Mouse (Mus musculus) embryonic facial prominence, embryonic 11.5 days (tissue): ENCODE measurements around the gene Hba-x. TPM values are rescaled to one million over a fixed set of nuclear protein-coding genes. Genes with fewer than 3 reads are reported as not detected.
A peak's percentile ranks its signal among the peaks of the same experiment; 100 is the strongest.

Experiments used
- ATAC-seq: fragments of 200-750 bp; cut with Nextera tagmentation; replicated peaks from 2 replicates; pipeline ENCODE4 v1.8.0; 2017; ENCODE audit warnings: low read depth; ENCODE audit not compliant: insufficient number of reproducible peaks, low FRiP score, low TSS enrichment
- DNase-seq: peaks from one replicate; pipeline ENCODE4 v3.0.0-alpha.2; 2015; ENCODE audit warnings: low spot score
- H3K27ac ChIP-seq: fragments of 300-500 bp; sonication (generic); replicated peaks from 2 replicates; pipeline ENCODE4 v1.5.1; 2014; ENCODE audit warnings: mild to moderate bottlenecking, low read depth, low read length, control low read depth
- H3K27me3 ChIP-seq: fragments of 300-500 bp; sonication (generic); 2 replicates; pipeline ENCODE4 v1.6.1; 2014; ENCODE audit warnings: mild to moderate bottlenecking, low read length, moderate library complexity, mixed read lengths; ENCODE audit not compliant: control insufficient read depth, insufficient read depth
- H3K36me3 ChIP-seq: fragments of 300-500 bp; sonication (generic); replicated peaks from 2 replicates; pipeline ENCODE4 v1.6.1; 2014; ENCODE audit warnings: low read depth, mild to moderate bottlenecking, low read length, moderate library complexity, mixed read lengths; ENCODE audit not compliant: control insufficient read depth, insufficient read depth
- H3K4me1 ChIP-seq: fragments of 300-500 bp; sonication (generic); 2 replicates; pipeline ENCODE4 v1.6.1; 2014; ENCODE audit warnings: low read length, mixed read lengths; ENCODE audit not compliant: control insufficient read depth, insufficient read depth
- H3K4me2 ChIP-seq: fragments of 300-500 bp; sonication (generic); 2 replicates; pipeline ENCODE4 v1.6.1; 2014; ENCODE audit warnings: low read depth, mild to moderate bottlenecking, control low read depth, low read length, moderate library complexity
- H3K4me3 ChIP-seq: fragments of 300-500 bp; sonication (generic); 2 replicates; pipeline ENCODE4 v1.5.1; 2014; ENCODE audit warnings: low read depth, low read length, control low read depth
- H3K9ac ChIP-seq: fragments of 300-500 bp; sonication (generic); replicated peaks from 2 replicates; pipeline ENCODE4 v1.6.1; 2014; ENCODE audit warnings: mild to moderate bottlenecking, control low read depth, low read length
- H3K9me3 ChIP-seq: fragments of 300-500 bp; sonication (generic); replicated peaks from 2 replicates; pipeline ENCODE4 v1.6.1; 2016; ENCODE audit warnings: mild to moderate bottlenecking, low read length, inconsistent platforms, mixed read lengths; ENCODE audit not compliant: control insufficient read depth
- WGBS: fragments of 180-500 bp; shearing (Covaris S2); extraction: QIAGEN DNeasy Blood & Tissue Kit; methylation state at CpG from one replicate; pipeline ENCODE4 v1.1.7; 2014; 5-methylcytosine and 5-hydroxymethylcytosine counted together
- polyA plus RNA-seq: library from polyadenylated mRNA; unstranded; fragments of >200 nt; fragmentation: Nextera tagmentation; extraction: Ambion mirVana; gene quantifications from 2 replicates; pipeline ENCODE4 v1.2.1, GENCODE M21; 2014

The Hba-x gene
- polyA plus RNA-seq, 1 experiment from 2014 or later, result 2,193 TPM

GRCm38 (mm10) chr11:32243205-32243955, 32.8 kb upstream of the Hba-x start:
- Histone ChIP-seq H3K9me3 (no peaks in the 10 kb centered on the region), H3K4me2 (no peak overlapping the region), H3K36me3 (no peaks in the 10 kb centered on the region; the same call in 1 of the 2 replicates), H3K27ac (no peak overlapping the region), H3K4me1 (no peaks in the 10 kb centered on the region), H3K27me3 (no peaks in the 10 kb centered on the region), H3K9ac (no peak overlapping the region), H3K4me3 (no peak overlapping the region)
- DNase-seq, result no peak
- ATAC-seq, result no peak
- 46% methylated on average over 7 of the region's 7 CpGs for WGBS

GRCm38 (mm10) chr11:32244064-32244463, 32.1 kb upstream of the Hba-x start:
- 67% methylated on average over 3 of the region's 3 CpGs for WGBS
- no peaks in the 10 kb centered on the region for H3K9me3 ChIP-seq
- H3K27ac ChIP-seq, result no peak overlapping the region
- H3K4me3 ChIP-seq, result no peak overlapping the region
- no peak overlapping the region for H3K9ac ChIP-seq
- no peak for DNase-seq
- H3K4me2 ChIP-seq, result no peak overlapping the region
- H3K27me3 ChIP-seq, result no peaks in the 10 kb centered on the region
- ATAC-seq, result no peak
- H3K36me3 ChIP-seq, result no peaks in the 10 kb centered on the region; the same call in 1 of the 2 replicates
- H3K4me1 ChIP-seq, result no peaks in the 10 kb centered on the region

GRCm38 (mm10) chr11:32244617-32245016, 31.6 kb upstream of the Hba-x start:
- Histone ChIP-seq H3K27me3 (no peaks in the 10 kb centered on the region), H3K4me1 (no peaks in the 10 kb centered on the region), H3K9me3 (no peaks in the 10 kb centered on the region), H3K4me3 (no peak overlapping the region), H3K27ac (no peak overlapping the region), H3K36me3 (no peaks in the 10 kb centered on the region; the same call in 1 of the 2 replicates), H3K9ac (no peak overlapping the region), H3K4me2 (no peak overlapping the region)
- WGBS, result 88% methylated on average over 1 of the region's 1 CpGs
- DNase-seq (no peak), ATAC-seq (no peak)

GRCm38 (mm10) chr11:32245614-32246013, 30.6 kb upstream of the Hba-x start:
- ATAC-seq (no peak), DNase-seq (no peak)
- no peak overlapping the region for H3K4me3 ChIP-seq
- no peaks in the 10 kb centered on the region for H3K9me3 ChIP-seq
- WGBS, result 92% methylated on average over 6 of the region's 6 CpGs
- no peaks in the 10 kb centered on the region for H3K4me1 ChIP-seq
- H3K27ac ChIP-seq, result no peak overlapping the region
- H3K27me3 ChIP-seq, result no peaks in the 10 kb centered on the region
- no peaks in the 10 kb centered on the region; the same call in none of the 2 replicates for H3K36me3 ChIP-seq
- no peak overlapping the region for H3K4me2 ChIP-seq
- no peak overlapping the region for H3K9ac ChIP-seq

- H3K36me3 ChIP-seq, result no peaks in the 10 kb centered on the region; the same call in none of the 2 replicates
- no peaks in the 10 kb centered on the region for H3K9me3 ChIP-seq
- ATAC-seq (no peak), DNase-seq (no peak)
- H3K4me1 ChIP-seq, result no peaks in the 10 kb centered on the region
- no peak overlapping the region for H3K9ac ChIP-seq
- no peak overlapping the region for H3K27ac ChIP-seq
- H3K4me2 ChIP-seq, result no peak overlapping the region
- H3K4me3 ChIP-seq, result no peak overlapping the region
- H3K27me3 ChIP-seq, result no peaks in the 10 kb centered on the region
Observed at GRCm38 (mm10) chr11:32247068-32247467, 29.1 kb upstream of the Hba-x start.

- Histone ChIP-seq H3K9ac (no peak overlapping the region), H3K27ac (no peak overlapping the region), H3K27me3 (no peaks in the 10 kb centered on the region), H3K4me2 (no peak overlapping the region), H3K4me3 (no peak overlapping the region), H3K4me1 (no peaks in the 10 kb centered on the region), H3K9me3 (no peaks in the 10 kb centered on the region), H3K36me3 (no peaks in the 10 kb centered on the region; the same call in none of the 2 replicates)
- ATAC-seq (no peak), DNase-seq (no peak)
- WGBS, result 81% methylated on average over 3 of the region's 3 CpGs
Observed at GRCm38 (mm10) chr11:32248350-32248749, 27.9 kb upstream of the Hba-x start.

- Histone ChIP-seq H3K9me3 (no peaks in the 10 kb centered on the region), H3K27ac (no peak overlapping the region), H3K4me1 (no peaks in the 10 kb centered on the region), H3K27me3 (no peaks in the 10 kb centered on the region), H3K9ac (no peak overlapping the region), H3K4me3 (no peak overlapping the region), H3K4me2 (no peak overlapping the region), H3K36me3 (no peaks in the 10 kb centered on the region; the same call in none of the 2 replicates)
- 0 out of 2 replicates have a peak, but pooled peaks have one; percentile 52 for ATAC-seq
- DNase-seq, result no peak
- WGBS, result 87% methylated on average over 8 of the region's 8 CpGs
Observed at GRCm38 (mm10) chr11:32250880-32251763, 25.1 kb upstream of the Hba-x start.

GRCm38 (mm10) chr11:32253121-32253520, 23.1 kb upstream of the Hba-x start:
- Histone ChIP-seq H3K4me1 (no peaks in the 10 kb centered on the region), H3K36me3 (no peaks in the 10 kb centered on the region; the same call in none of the 2 replicates), H3K27ac (no peak overlapping the region), H3K9ac (no peak overlapping the region), H3K4me3 (no peak overlapping the region), H3K9me3 (no peaks in the 10 kb centered on the region), H3K4me2 (no peak overlapping the region), H3K27me3 (no peaks in the 10 kb centered on the region)
- whole genome bisulfite sequencing, result 90% methylated on average over 1 of the region's 1 CpGs
- ATAC-seq (no peak), DNase-seq (no peak)
